Mouse (Mus musculus) embryonic facial prominence, embryonic 13.5 days (tissue): ENCODE measurements around the gene Macf1. TPM values are rescaled to one million over a fixed set of nuclear protein-coding genes. Genes with fewer than 3 reads are reported as not detected.
"Not testable (repeated sequence)": the region's sequence is repeated elsewhere in the genome, so short reads cannot be mapped to it uniquely, and the experiment has no call there.

Source experiments
- ATAC-seq: fragments of 200-750 bp; cut with Nextera tagmentation; 2 replicates; pipeline ENCODE4 v1.8.0; 2017; ENCODE audit warnings: low read depth; ENCODE audit not compliant: insufficient number of reproducible peaks, insufficient read depth, low FRiP score, low TSS enrichment
- H3K27ac ChIP-seq: fragments of 300-500 bp; sonication (generic); 2 replicates; pipeline ENCODE4 v1.5.1; 2015; ENCODE audit warnings: moderate library complexity, mild to moderate bottlenecking, inconsistent platforms
- H3K27me3 ChIP-seq: fragments of 300-500 bp; sonication (generic); 2 replicates; pipeline ENCODE4 v1.6.1; 2015; ENCODE audit warnings: mild to moderate bottlenecking, inconsistent platforms
- H3K36me3 ChIP-seq: fragments of 300-500 bp; sonication (generic); 2 replicates; pipeline ENCODE4 v1.6.1; 2015; ENCODE audit warnings: mild to moderate bottlenecking, inconsistent platforms
- H3K4me1 ChIP-seq: fragments of 300-500 bp; sonication (generic); 2 replicates; pipeline ENCODE4 v1.6.1; 2015; ENCODE audit warnings: inconsistent platforms
- H3K4me2 ChIP-seq: fragments of 300-500 bp; sonication (generic); 2 replicates; pipeline ENCODE4 v1.6.1; 2015; ENCODE audit warnings: moderate library complexity, mild to moderate bottlenecking, inconsistent platforms
- H3K4me3 ChIP-seq: fragments of 300-500 bp; sonication (generic); 2 replicates; pipeline ENCODE4 v1.5.1; 2015; ENCODE audit warnings: mild to moderate bottlenecking, inconsistent platforms
- H3K9ac ChIP-seq: fragments of 300-500 bp; sonication (generic); 2 replicates; pipeline ENCODE4 v1.6.1; 2015; ENCODE audit warnings: mild to moderate bottlenecking, inconsistent platforms
- H3K9me3 ChIP-seq: fragments of 300-500 bp; sonication (generic); 2 replicates; pipeline ENCODE4 v1.6.1; 2016; ENCODE audit warnings: inconsistent platforms
- whole genome bisulfite sequencing: fragments of 180-500 bp; shearing (Covaris S2); methylation state at CpG from one replicate; pipeline ENCODE4 v1.1.7; 2015; ENCODE audit warnings: mixed read lengths; 5-methylcytosine and 5-hydroxymethylcytosine counted together
- polyA plus RNA-seq: library from polyadenylated mRNA; unstranded; fragments of >200 nt; fragmentation: Nextera tagmentation; extraction: Ambion mirVana; gene quantifications from 2 replicates; pipeline ENCODE4 v1.2.1, GENCODE M21; 2015

Macf1 gene
- polyA plus RNA-seq, 1 experiment from 2014 or later = 46.3 TPM

- 76% methylated on average over 5 of the region's 5 CpGs for WGBS
- Histone ChIP-seq H3K4me1 (no peaks in the 10 kb centered on the region), H3K27ac (no peak overlapping the region)
Observed at GRCm38 (mm10) chr4:123331326-123331725, 352.8 kb downstream of the Macf1 start.

GRCm38 (mm10) chr4:123328946-123329345 lies 355.2 kb downstream of the Macf1 start:
- Histone ChIP-seq H3K9ac (no peak overlapping the region), H3K9me3 (0 out of 2 replicates have a peak, but pooled peaks cover 3% of the 10 kb centered on the region), H3K36me3 (no peaks in the 10 kb centered on the region), H3K4me3 (no peak overlapping the region), H3K27ac (no peak overlapping the region), H3K4me1 (no peaks in the 10 kb centered on the region), H3K27me3 (peaks cover 11% of the 10 kb centered on the region), H3K4me2 (no peak overlapping the region)
- ATAC-seq = no peak
- 73% methylated on average over 6 of the region's 6 CpGs for WGBS

More at GRCm38 (mm10) chr4:123331326-123331725, 352.8 kb downstream of the Macf1 start:
- Histone ChIP-seq H3K27me3 (peaks cover 9% of the 10 kb centered on the region; the same call in 1 of the 2 replicates), H3K36me3 (no peaks in the 10 kb centered on the region), H3K4me2 (no peak overlapping the region), H3K4me3 (no peak overlapping the region), H3K9me3 (0 out of 2 replicates have a peak, but pooled peaks cover 3% of the 10 kb centered on the region), H3K9ac (no peak overlapping the region)
- ATAC-seq = no peak

DNA sequence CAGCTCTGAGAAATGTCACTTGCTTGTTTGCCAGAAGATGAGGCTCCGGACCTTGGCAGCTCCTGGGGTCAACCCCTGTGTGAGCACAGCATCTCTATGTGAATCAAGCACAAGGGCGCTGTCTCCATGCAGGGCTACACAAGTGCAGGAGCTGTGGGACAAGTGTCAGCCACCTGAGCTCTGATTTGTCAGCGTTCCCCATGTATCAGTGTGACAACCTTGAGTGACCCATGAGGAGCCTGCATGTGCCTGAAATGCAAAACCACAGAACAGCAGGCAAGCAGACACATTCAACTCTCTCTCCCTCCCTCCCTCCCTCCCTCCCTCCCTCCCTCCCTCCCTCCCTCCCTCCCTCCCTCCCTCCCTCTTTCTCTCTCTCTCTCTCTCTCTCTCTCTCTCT lies 356.5 kb downstream of the Macf1 start:
- Histone ChIP-seq H3K9ac (no peak overlapping the region), H3K4me1 (0 out of 2 replicates have a peak, but pooled peaks cover 3% of the 10 kb centered on the region), H3K4me2 (no peak overlapping the region), H3K36me3 (no peaks in the 10 kb centered on the region), H3K9me3 (no peaks in the 10 kb centered on the region), H3K27me3 (peaks cover 23% of the 10 kb centered on the region), H3K27ac (no peak overlapping the region), H3K4me3 (no peak overlapping the region)
- no peak for ATAC-seq
- 54% methylated on average over 3 of the region's 3 CpGs for WGBS

DNA sequence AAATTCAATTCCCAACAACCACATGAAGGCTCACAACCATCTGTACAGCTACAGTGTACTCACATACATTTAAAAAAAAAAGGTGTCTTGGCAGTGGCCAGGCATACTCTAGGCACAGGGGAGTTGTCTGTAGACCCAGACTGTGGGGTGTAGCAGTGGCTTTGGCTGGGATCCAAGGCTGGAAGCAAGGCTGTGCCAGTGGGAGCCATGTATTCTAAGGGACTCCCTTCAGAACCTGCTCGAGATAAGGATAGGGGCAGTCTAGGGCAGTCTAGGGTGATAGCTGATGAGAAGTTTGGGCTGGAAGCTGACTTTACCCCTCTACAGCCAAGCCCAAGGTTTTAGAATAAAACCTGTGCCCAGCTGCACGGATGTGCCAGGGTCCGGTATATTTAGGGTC lies 358.1 kb downstream of the Macf1 start:
- 70% methylated on average over 3 of the region's 3 CpGs for WGBS

DNA sequence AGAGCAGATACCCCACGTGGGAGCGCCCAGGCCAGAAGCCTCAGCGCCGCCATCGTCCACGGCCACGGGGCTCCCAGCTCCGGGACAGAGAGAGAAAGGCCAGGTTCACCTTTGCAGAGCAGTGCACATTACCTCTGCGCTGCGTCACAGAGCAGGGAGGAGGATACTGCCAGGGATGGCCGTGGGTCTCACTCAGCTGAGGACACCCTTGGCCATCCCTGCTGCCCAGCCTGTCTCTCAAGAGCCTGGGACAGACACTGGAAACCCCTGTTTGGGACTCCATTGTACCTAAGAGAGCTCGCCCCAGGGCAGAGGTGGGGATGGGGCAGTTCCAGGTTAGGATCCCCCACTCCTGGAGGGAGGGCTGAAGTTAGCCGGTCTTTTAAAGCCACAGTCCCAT lies 360.6 kb downstream of the Macf1 start, which contains the start of gene Oxct2a:
Gene Oxct2a, minus strand, starts transcription at position 101 of the 400 bp plus-strand sequence.
- no peak for ATAC-seq
- no peak within 1 kb of the TSS; the same call in 1 of the 2 replicates for H3K9ac ChIP-seq
- no peak within 1 kb of the TSS for H3K27ac ChIP-seq
- peak within 1 kb of the TSS; percentile 60 for H3K4me2 ChIP-seq
- no peaks in the 10 kb centered on the region for H3K9me3 ChIP-seq
- H3K4me3 ChIP-seq = peak within 1 kb of the TSS; percentile 34
- 0 out of 2 replicates have a peak, but pooled peaks cover 3% of the 10 kb centered on the region for H3K4me1 ChIP-seq
- WGBS = 10% methylated on average over 13 of the region's 13 CpGs
- peaks cover 30% of the 10 kb centered on the region for H3K27me3 ChIP-seq
- H3K36me3 ChIP-seq = no peaks in the 10 kb centered on the region

More for the DNA sequence above, 358.1 kb downstream of the Macf1 start:
- Histone ChIP-seq H3K4me3 (no peak overlapping the region), H3K4me1 (0 out of 2 replicates have a peak, but pooled peaks cover 3% of the 10 kb centered on the region), H3K27me3 (peaks cover 32% of the 10 kb centered on the region), H3K4me2 (no peak overlapping the region), H3K36me3 (no peaks in the 10 kb centered on the region), H3K9ac (no peak overlapping the region), H3K27ac (no peak overlapping the region), H3K9me3 (no peaks in the 10 kb centered on the region)
- ATAC-seq = no peak

DNA sequence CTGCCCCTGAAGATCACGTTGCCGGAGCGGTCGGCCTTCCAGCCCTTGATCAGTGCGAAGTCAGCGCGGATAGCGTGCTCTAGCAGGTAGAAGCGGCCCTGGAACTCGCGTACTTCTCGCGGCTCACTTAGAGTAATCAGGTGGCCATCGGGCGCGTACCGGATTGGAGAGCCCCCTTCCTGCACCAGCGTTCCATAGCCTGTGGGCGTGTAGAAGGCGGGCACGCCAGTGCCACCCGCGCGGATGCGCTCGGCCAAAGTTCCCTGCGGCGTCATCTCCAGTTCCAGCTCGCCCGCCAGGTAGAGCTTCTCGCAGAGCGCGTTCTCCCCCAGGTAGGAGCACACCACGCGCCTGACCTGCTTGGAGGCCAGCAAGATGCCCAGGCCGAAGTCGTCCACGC lies 361.2 kb downstream of the Macf1 start:
- H3K4me1 ChIP-seq, H3K9ac ChIP-seq, H3K36me3 ChIP-seq, H3K9me3 ChIP-seq, H3K27ac ChIP-seq: not testable (repeated sequence)
- Histone ChIP-seq H3K4me3 (peak overlapping the region; percentile 34), H3K27me3 (peaks cover 30% of the 10 kb centered on the region), H3K4me2 (peak overlapping the region; percentile 60)
- ATAC-seq = peak; percentile 29; the same call in 1 of the 2 replicates
- WGBS = 18% methylated on average over 33 of the region's 38 CpGs

GRCm38 (mm10) chr4:123314497-123314896 lies 369.7 kb downstream of the Macf1 start:
- H3K4me3 ChIP-seq = no peak overlapping the region
- H3K9me3 ChIP-seq = no peaks in the 10 kb centered on the region
- no peaks in the 10 kb centered on the region for H3K27me3 ChIP-seq
- no peak overlapping the region for H3K27ac ChIP-seq
- H3K36me3 ChIP-seq = no peaks in the 10 kb centered on the region
- no peak for ATAC-seq
- no peak overlapping the region for H3K9ac ChIP-seq
- WGBS = 79% methylated on average over 3 of the region's 3 CpGs
- H3K4me2 ChIP-seq = no peak overlapping the region
- 0 out of 2 replicates have a peak, but pooled peaks cover 2% of the 10 kb centered on the region for H3K4me1 ChIP-seq

DNA sequence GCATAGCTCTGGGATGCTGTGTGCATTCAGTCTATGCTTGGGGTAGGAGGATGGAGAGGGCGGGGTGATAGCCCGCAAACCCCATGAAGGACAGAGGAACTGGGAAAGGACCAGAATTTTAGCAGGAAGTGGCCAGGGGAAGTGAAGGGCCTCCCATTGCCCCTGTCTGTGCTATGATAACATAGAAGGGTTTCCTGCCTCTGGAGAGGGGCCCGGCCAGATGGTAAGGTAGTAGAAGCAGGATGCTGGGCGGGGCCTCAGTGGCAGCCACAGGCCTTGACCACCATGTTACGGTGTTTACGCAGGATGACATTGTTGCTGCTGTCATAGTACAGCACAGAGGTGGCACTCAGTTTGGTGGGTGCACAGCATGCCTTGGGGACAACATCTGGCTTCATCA lies 371.1 kb downstream of the Macf1 start:
- WGBS = 81% methylated on average over 6 of the region's 6 CpGs
- Histone ChIP-seq H3K9ac (no peak overlapping the region), H3K4me1 (0 out of 2 replicates have a peak, but pooled peaks cover 2% of the 10 kb centered on the region), H3K4me3 (no peak overlapping the region), H3K27me3 (no peaks in the 10 kb centered on the region), H3K9me3 (no peaks in the 10 kb centered on the region), H3K36me3 (no peaks in the 10 kb centered on the region), H3K27ac (no peak overlapping the region), H3K4me2 (no peak overlapping the region)
- no peak for ATAC-seq

- no peak for ATAC-seq
- Histone ChIP-seq H3K36me3 (no peaks in the 10 kb centered on the region), H3K27me3 (no peaks in the 10 kb centered on the region), H3K4me2 (no peak overlapping the region), H3K9ac (no peak overlapping the region), H3K4me3 (no peak overlapping the region), H3K4me1 (0 out of 2 replicates have a peak, but pooled peaks cover 2% of the 10 kb centered on the region), H3K27ac (no peak overlapping the region), H3K9me3 (no peaks in the 10 kb centered on the region)
- 66% methylated on average over 7 of the region's 7 CpGs for WGBS
Observed at GRCm38 (mm10) chr4:123311845-123312244, 372.3 kb downstream of the Macf1 start.

DNA sequence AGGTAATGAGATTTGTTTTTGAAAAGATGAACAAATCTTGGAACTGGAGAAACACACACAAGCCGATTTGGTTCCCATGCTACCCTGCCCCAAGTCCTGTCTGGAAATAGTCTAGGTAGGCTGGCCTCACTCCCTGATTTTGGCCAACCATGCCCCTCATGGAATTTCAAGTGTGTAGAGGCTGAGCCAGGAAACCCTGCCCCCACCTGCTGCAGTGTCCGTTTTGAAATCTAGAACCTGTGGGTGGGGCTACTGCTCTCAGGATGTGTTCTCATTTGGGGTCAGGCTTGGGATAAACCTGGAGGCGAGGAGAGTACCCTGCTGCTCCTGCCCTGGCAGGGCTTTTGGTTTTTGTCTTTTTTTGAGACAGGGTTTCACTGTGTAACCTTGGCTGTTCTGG lies 375.9 kb downstream of the Macf1 start:
- 52% methylated on average over 3 of the region's 3 CpGs for WGBS

GRCm38 (mm10) chr4:123306999-123307398 lies 377.2 kb downstream of the Macf1 start:
- Histone ChIP-seq H3K4me3 (no peak overlapping the region), H3K9me3 (no peaks in the 10 kb centered on the region), H3K4me1 (no peaks in the 10 kb centered on the region), H3K4me2 (no peak overlapping the region), H3K9ac (no peak overlapping the region), H3K36me3 (peaks cover 26% of the 10 kb centered on the region), H3K27me3 (no peaks in the 10 kb centered on the region), H3K27ac (no peak overlapping the region)
- 81% methylated on average over 10 of the region's 10 CpGs for WGBS
- ATAC-seq = no peak

More for the DNA sequence above, 375.9 kb downstream of the Macf1 start:
- ATAC-seq = no peak
- no peaks in the 10 kb centered on the region for H3K27me3 ChIP-seq
- no peak overlapping the region for H3K9ac ChIP-seq
- no peaks in the 10 kb centered on the region for H3K9me3 ChIP-seq
- H3K4me3 ChIP-seq = no peak overlapping the region
- no peak overlapping the region for H3K27ac ChIP-seq
- H3K4me2 ChIP-seq = no peak overlapping the region
- 0 out of 2 replicates have a peak, but pooled peaks cover 2% of the 10 kb centered on the region for H3K4me1 ChIP-seq
- peaks cover 13% of the 10 kb centered on the region for H3K36me3 ChIP-seq

DNA sequence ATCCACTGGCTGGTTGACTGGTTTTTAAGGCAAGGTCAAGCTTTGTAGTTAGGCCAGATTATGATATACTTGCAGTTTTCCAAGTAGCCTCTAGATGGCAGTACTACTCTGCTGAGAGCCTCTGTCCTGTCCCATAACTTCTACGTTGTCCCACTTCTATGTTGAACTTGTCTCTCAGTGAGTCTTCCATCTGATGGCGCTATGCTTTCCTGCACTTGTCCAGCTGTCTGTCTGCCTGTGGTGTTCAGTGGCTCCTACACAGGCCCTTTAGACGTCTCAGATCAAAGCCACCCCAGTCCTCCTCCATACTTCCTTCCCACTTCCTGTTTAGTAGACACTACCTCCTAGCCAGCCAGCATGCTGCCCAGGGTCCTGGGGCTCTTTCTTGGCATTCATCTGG lies 378.4 kb downstream of the Macf1 start:
- H3K27me3 ChIP-seq = no peaks in the 10 kb centered on the region
- no peak overlapping the region for H3K4me2 ChIP-seq
- peaks cover 37% of the 10 kb centered on the region for H3K36me3 ChIP-seq
- no peak overlapping the region for H3K4me3 ChIP-seq
- no peak overlapping the region for H3K9ac ChIP-seq
- 23% methylated on average over 3 of the region's 3 CpGs for WGBS
- H3K27ac ChIP-seq = no peak overlapping the region
- no peaks in the 10 kb centered on the region for H3K4me1 ChIP-seq
- no peaks in the 10 kb centered on the region for H3K9me3 ChIP-seq
- ATAC-seq = no peak
